Mouse (Mus musculus): Measurements from ENCODE around the gene Xirp2. TPM values are rescaled to one million over a fixed set of nuclear protein-coding genes. Genes with fewer than 3 reads are reported as not detected.

Xirp2 gene
- total and polyA plus RNA-seq, 3 experiments: not detected

Other genes starting within 250 kb of the Xirp2 start
- gene Gm21830, start 32.3 kb upstream of the Xirp2 start, total RNA-seq (2012; rRNA removed): not detected in 2 replicates
- not detected in 2 replicates for gene Gm21830, start 32.3 kb upstream of the Xirp2 start, total RNA-seq (2014; rRNA removed)
- not detected in 2 replicates for gene Gm21830, start 32.3 kb upstream of the Xirp2 start, polyA plus RNA-seq (2012; ENCODE audit: insufficient read length, low read depth)
- gene Gm26727, start 12.8 kb upstream of the Xirp2 start, total RNA-seq (2012; rRNA removed): not detected in 2 replicates
- gene Gm26727, start 12.8 kb upstream of the Xirp2 start, total RNA-seq (2014; rRNA removed): not detected in 2 replicates
- not detected in 2 replicates for gene Gm26727, start 12.8 kb upstream of the Xirp2 start, polyA plus RNA-seq (2012; ENCODE audit: insufficient read length, low read depth)
- gene B3galt1, start 119.9 kb downstream of the Xirp2 start, total RNA-seq (2012; rRNA removed): not detected in 2 replicates
- not detected in 2 replicates for gene B3galt1, start 119.9 kb downstream of the Xirp2 start, total RNA-seq (2014; rRNA removed)
- not detected in 2 replicates for gene B3galt1, start 119.9 kb downstream of the Xirp2 start, polyA plus RNA-seq (2012; ENCODE audit: insufficient read length, low read depth)